Comparison of ENCODE assay signal across 8 mouse cellular contexts in the genomic region with DNA sequence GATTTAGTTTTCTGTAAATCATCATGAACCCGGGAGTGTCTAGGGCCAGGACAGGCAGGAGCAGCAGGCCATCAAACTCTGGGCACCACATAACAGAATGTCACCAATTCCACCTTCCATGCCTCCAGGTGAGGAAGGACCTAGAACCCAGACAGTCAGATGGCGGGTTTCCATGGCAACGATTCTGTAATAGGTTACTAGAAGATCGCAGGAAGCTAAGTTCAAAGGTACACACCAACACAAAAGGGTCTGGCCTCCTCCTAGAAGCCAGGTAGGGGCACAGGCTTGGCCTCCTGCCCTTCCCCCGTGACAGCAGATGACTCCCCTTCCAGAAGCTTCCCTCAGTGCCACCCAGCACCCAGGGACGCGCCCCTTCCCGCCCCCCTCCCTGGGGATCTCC. TPM values are rescaled to one million over a fixed set of nuclear protein-coding genes. Genes with fewer than 3 reads are reported as not detected.
DNase-seq lines count a peak whose midpoint lies in the region; ATAC-seq lines count a peak whose summit lies in the region.

No protein-coding gene starts in this region.

- 15% methylated on average over 8 of the region's 8 CpGs for WGBS in intestine, embryonic 15.5 days

- H3K4me3 ChIP-seq in intestine, embryonic 15.5 days (replicated peaks), result peak overlapping the region; percentile 66

- H3K4me1 ChIP-seq in intestine, embryonic 15.5 days (replicated peaks), result peaks cover 12% of the 10 kb centered on the region

- no peaks in the 10 kb centered on the region for H3K27me3 ChIP-seq in intestine, embryonic 15.5 days (replicated peaks)

- peak overlapping the region; percentile 79 for H3K4me2 ChIP-seq in intestine, embryonic 15.5 days (replicated peaks)

- ATAC-seq in intestine, embryonic 15.5 days, result peak; percentile 0; the same call in 1 of the 2 replicates
- ATAC-seq in megakaryocyte, adult 5-6 weeks (ENCODE audit: poor library complexity, severe bottlenecking), result peak; percentile 3

- peak overlapping the region; percentile 75 for H3K9ac ChIP-seq in intestine, embryonic 15.5 days

- DNase-seq in R1 (ENCODE audit: low read depth, low spot score), result peak; percentile 76
- peak; percentile 66 for DNase-seq in cerebellum, adult 9-10 months
- peak; percentile 17 to 20 for DNase-seq in frontal cortex, postnatal 14 days (ENCODE audit: low spot score in 2 of 2)
- peak; percentile 45 to 49 for DNase-seq in left cerebral cortex, postnatal 25 days (ENCODE audit: low spot score in 2 of 2)
- peak; percentile 23 for DNase-seq in skeletal muscle tissue, adult 2 months (ENCODE audit: low read depth, low spot score)
- no peak for DNase-seq in T-cell, adult 2 months (ENCODE audit: low spot score)

- H3K27ac ChIP-seq in intestine, embryonic 15.5 days, result peak overlapping the region; percentile 81

- intact Hi-C loops in left cerebral cortex, postnatal 25 days (cut with DNase I), result loop anchor here (2.0 to 5.0 kb wide), 2 partner anchors 74 to 81 kb away; no protein-coding TSS in a partner anchor

- no peaks in the 10 kb centered on the region for H3K36me3 ChIP-seq in intestine, embryonic 15.5 days

- no peaks in the 10 kb centered on the region for H3K9me3 ChIP-seq in intestine, embryonic 15.5 days

RNA-seq across cellular contexts. Expression of gene Arrdc4, which starts 0.7 kb away (rescaled TPM):
- 28.2 and 29.6 TPM in 2 replicates for polyA plus RNA-seq in intestine, embryonic 15.5 days (2015; fragmentation: Nextera tagmentation; extraction: Ambion mirVana)
- 1 to 10 TPM; 5.9 to 9.1 TPM for total RNA-seq in left cerebral cortex, postnatal 25 days (2021)
- total RNA-seq in megakaryocyte, adult 5-6 weeks (2015), result 18.1 and 23.2 TPM in 2 replicates
- 22.6 and 23.7 TPM in 2 replicates for total RNA-seq in megakaryocyte, adult 5-6 weeks (2017)
